Mouse (Mus musculus): ENCODE measurements at regions not wholly inside any gene's neighbourhood (a gene's known extent, or its start where the extent isn't known, plus 50 kb on each side); places are given as distances from the start of the nearest gene placed in this dataset.
"Not testable (repeated sequence)": the region's sequence is repeated elsewhere in the genome, so short reads cannot be mapped to it uniquely, and the experiment has no call there.

- TF ChIP-seq CTCF (IDR thresholded peaks at IDR 0.05; ENCODE audit: insufficient read depth, low read length); POLR2A (IDR thresholded peaks at IDR 0.05; ENCODE audit: borderline replicate concordance, extremely low read depth, low read depth, low read length): not testable (repeated sequence)
These were observed 498.6 kb downstream of the Bnc2 start for GRCm38 (mm10) chr4:84176457-84176856.
